Mouse (Mus musculus): Measurements from ENCODE around the gene Ascl4. TPM values are rescaled to one million over a fixed set of nuclear protein-coding genes. Genes with fewer than 3 reads are reported as not detected.

The Ascl4 gene
- polyA plus RNA-seq, 1 experiment, result 0.14 TPM

- Histone ChIP-seq H3K4me3 (ENCODE audit: control insufficient read depth, low read depth, low read length) (no peak overlapping the region), H3K4me1 (ENCODE audit: control insufficient read depth, insufficient read depth, low read length) (no peaks in the 10 kb centered on the region), H3K36me3 (ENCODE audit: control insufficient read depth, insufficient read depth, low read length) (peaks cover 2% of the 10 kb centered on the region; the same call in 1 of the 2 replicates), H3K27me3 (ENCODE audit: control insufficient read depth, insufficient read depth, low read length) (no peaks in the 10 kb centered on the region), H3K27ac (ENCODE audit: control insufficient read depth, insufficient read depth, low read depth, low read length) (no peak overlapping the region)
- TF ChIP-seq CTCF (IDR thresholded peaks at IDR 0.05; ENCODE audit: control insufficient read depth, insufficient read depth, insufficient replicate concordance, low read depth, low read length) (no peak), POLR2A (IDR thresholded peaks at IDR 0.05; ENCODE audit: control insufficient read depth, low read depth, low read length) (no peak)
Observed at GRCm38 (mm10) chr10:85936280-85936965, 8.9 kb downstream of the Ascl4 start.

- no peaks in the 10 kb centered on the region for H3K4me1 ChIP-seq (ENCODE audit: control insufficient read depth, insufficient read depth, low read length)
- peaks cover 2% of the 10 kb centered on the region; the same call in 1 of the 2 replicates for H3K36me3 ChIP-seq (ENCODE audit: control insufficient read depth, insufficient read depth, low read length)
- no peak overlapping the region for H3K4me3 ChIP-seq (ENCODE audit: control insufficient read depth, low read depth, low read length)
Observed at GRCm38 (mm10) chr10:85948483-85949196, 21.2 kb downstream of the Ascl4 start.

GRCm38 (mm10) chr10:85951765-85952443, 24.4 kb downstream of the Ascl4 start:
- TF ChIP-seq POLR2A (IDR thresholded peaks at IDR 0.05; ENCODE audit: control insufficient read depth, low read depth, low read length), result no peak
- TF ChIP-seq CTCF (IDR thresholded peaks at IDR 0.05; ENCODE audit: control insufficient read depth, insufficient read depth, insufficient replicate concordance, low read depth, low read length), result no peak
- Histone ChIP-seq H3K4me1 (ENCODE audit: control insufficient read depth, insufficient read depth, low read length) (no peaks in the 10 kb centered on the region), H3K27ac (ENCODE audit: control insufficient read depth, insufficient read depth, low read depth, low read length) (no peak overlapping the region), H3K27me3 (ENCODE audit: control insufficient read depth, insufficient read depth, low read length) (no peaks in the 10 kb centered on the region), H3K36me3 (ENCODE audit: control insufficient read depth, insufficient read depth, low read length) (no peaks in the 10 kb centered on the region; the same call in 1 of the 2 replicates), H3K4me3 (ENCODE audit: control insufficient read depth, low read depth, low read length) (no peak overlapping the region; the same call in 1 of the 2 replicates)

More at GRCm38 (mm10) chr10:85948483-85949196, 21.2 kb downstream of the Ascl4 start:
- Histone ChIP-seq H3K27me3 (ENCODE audit: control insufficient read depth, insufficient read depth, low read length) (no peaks in the 10 kb centered on the region), H3K27ac (ENCODE audit: control insufficient read depth, insufficient read depth, low read depth, low read length) (no peak overlapping the region)
- TF ChIP-seq CTCF (IDR thresholded peaks at IDR 0.05; ENCODE audit: control insufficient read depth, insufficient read depth, insufficient replicate concordance, low read depth, low read length), result no peak
- TF ChIP-seq POLR2A (IDR thresholded peaks at IDR 0.05; ENCODE audit: control insufficient read depth, low read depth, low read length), result no peak

- TF ChIP-seq POLR2A (IDR thresholded peaks at IDR 0.05; ENCODE audit: control insufficient read depth, low read depth, low read length), result no peak
- TF ChIP-seq CTCF (IDR thresholded peaks at IDR 0.05; ENCODE audit: control insufficient read depth, insufficient read depth, insufficient replicate concordance, low read depth, low read length), result no peak
- no peaks in the 10 kb centered on the region for H3K4me1 ChIP-seq (ENCODE audit: control insufficient read depth, insufficient read depth, low read length)
- no peak overlapping the region for H3K27ac ChIP-seq (ENCODE audit: control insufficient read depth, insufficient read depth, low read depth, low read length)
- H3K4me3 ChIP-seq (ENCODE audit: control insufficient read depth, low read depth, low read length), result no peak overlapping the region
- no peaks in the 10 kb centered on the region; the same call in 1 of the 2 replicates for H3K36me3 ChIP-seq (ENCODE audit: control insufficient read depth, insufficient read depth, low read length)
- no peaks in the 10 kb centered on the region for H3K27me3 ChIP-seq (ENCODE audit: control insufficient read depth, insufficient read depth, low read length)
Observed at GRCm38 (mm10) chr10:85953401-85953800, 25.9 kb downstream of the Ascl4 start.

- Histone ChIP-seq H3K27me3 (ENCODE audit: control insufficient read depth, insufficient read depth, low read length) (no peaks in the 10 kb centered on the region), H3K4me3 (ENCODE audit: control insufficient read depth, low read depth, low read length) (no peak overlapping the region), H3K27ac (ENCODE audit: control insufficient read depth, insufficient read depth, low read depth, low read length) (no peak overlapping the region), H3K4me1 (ENCODE audit: control insufficient read depth, insufficient read depth, low read length) (no peaks in the 10 kb centered on the region), H3K36me3 (ENCODE audit: control insufficient read depth, insufficient read depth, low read length) (no peaks in the 10 kb centered on the region; the same call in 1 of the 2 replicates)
- TF ChIP-seq CTCF (IDR thresholded peaks at IDR 0.05; ENCODE audit: control insufficient read depth, insufficient read depth, insufficient replicate concordance, low read depth, low read length) (no peak), POLR2A (IDR thresholded peaks at IDR 0.05; ENCODE audit: control insufficient read depth, low read depth, low read length) (no peak)
Observed at GRCm38 (mm10) chr10:85954429-85954828, 26.9 kb downstream of the Ascl4 start.

- Histone ChIP-seq H3K4me3 (ENCODE audit: control insufficient read depth, low read depth, low read length) (peak overlapping the region; percentile 99), H3K36me3 (ENCODE audit: control insufficient read depth, insufficient read depth, low read length) (no peaks in the 10 kb centered on the region), H3K4me1 (ENCODE audit: control insufficient read depth, insufficient read depth, low read length) (no peaks in the 10 kb centered on the region), H3K27me3 (ENCODE audit: control insufficient read depth, insufficient read depth, low read length) (no peaks in the 10 kb centered on the region), H3K27ac (ENCODE audit: control insufficient read depth, insufficient read depth, low read depth, low read length) (peak overlapping the region; percentile 95)
- TF ChIP-seq CTCF (IDR thresholded peaks at IDR 0.05; ENCODE audit: control insufficient read depth, insufficient read depth, insufficient replicate concordance, low read depth, low read length) (no peak), POLR2A (IDR thresholded peaks at IDR 0.05; ENCODE audit: control insufficient read depth, low read depth, low read length) (no peak)
Observed at GRCm38 (mm10) chr10:85956871-85957419, 29.5 kb downstream of the Ascl4 start.
